In genomic region chr8:70699116-70699833, GRCm38 (mm10) we compare ENCODE assay signal across 9 mouse cellular contexts. TPM values are rescaled to one million over a fixed set of nuclear protein-coding genes. Genes with fewer than 3 reads are reported as not detected.
DNase-seq lines count a peak whose midpoint lies in the region; ATAC-seq and TF ChIP-seq lines count a peak whose summit lies in the region.
"Had no signal": no experiment of that assay in that cellular context is flagged by ENCODE, and none has a peak within 500 bp of the region (broad histone marks: within the 10 kb centered on the region; RNA-seq: fewer than 3 reads in every experiment).

No protein-coding gene starts in this region.

- peak overlapping the region; percentile 99 for H3K9ac ChIP-seq in liver, postnatal 0 days (replicated peaks)

- peak overlapping the region; percentile 91 for H3K4me3 ChIP-seq in liver, postnatal 0 days (ENCODE audit: low read depth, low read length)

- peak; percentile 24; the same call in 1 of the 2 replicates for TF ChIP-seq CTCF in liver, postnatal 0 days (IDR thresholded peaks at IDR 0.05; ENCODE audit: low read depth)

- ATAC-seq in liver, postnatal 0 days: no peak; the same call in none of the 2 replicates
- no peak for ATAC-seq in erythroid progenitor cell, adult 5-6 weeks (replicated peaks; ENCODE audit: low FRiP score, poor library complexity, severe bottlenecking)

- H3K27me3 ChIP-seq in liver, postnatal 0 days (ENCODE audit: insufficient read depth, low read length): no peaks in the 10 kb centered on the region

- peak; percentile 38 for DNase-seq in ovary, adult 18-20 months (ENCODE audit: low spot score)
- no peak for DNase-seq in ovary, postnatal 10 days (ENCODE audit: low spot score)
- peak; percentile 47 for DNase-seq in c-Kit-positive CD71-positive TER-119-positive erythroid progenitor cells, embryonic 14.5 days (ENCODE audit: low spot score)
- peak; percentile 58 for DNase-seq in forelimb bud, embryonic 11.5 days (ENCODE audit: low read depth, low spot score)
- peak; percentile 61 for DNase-seq in kidney, adult 11 months
- DNase-seq in liver, postnatal 0 days: peak; percentile 71
- DNase-seq in spleen, postnatal 14 days (ENCODE audit: low spot score in 2 of 2): peak; percentile 49 to 60

- TF ChIP-seq EP300 in liver, postnatal 0 days (IDR thresholded peaks at IDR 0.05; ENCODE audit: low read depth): no peak

- H3K36me3 ChIP-seq in liver, postnatal 0 days (replicated peaks; ENCODE audit: insufficient read depth, low read length): no peaks in the 10 kb centered on the region

- peaks cover 46% of the 10 kb centered on the region for H3K4me1 ChIP-seq in liver, postnatal 0 days (ENCODE audit: insufficient read depth)

- no peaks in the 10 kb centered on the region for H3K9me3 ChIP-seq in liver, postnatal 0 days (ENCODE audit: low read length)

- peak overlapping the region; percentile 99 for H3K27ac ChIP-seq in liver, postnatal 0 days (ENCODE audit: low read depth)

- 2% methylated on average over 61 of the region's 89 CpGs for WGBS in liver, postnatal 0 days (ENCODE audit: insufficient replicate concordance)

- H3K4me2 ChIP-seq in liver, postnatal 0 days (ENCODE audit: low read depth, low read length): peak overlapping the region; percentile 90

RNA-seq across cellular contexts. Expression of gene Jund, which starts 0.5 kb away (rescaled TPM):
- 19.6 and 38.4 TPM in 2 replicates for polyA plus RNA-seq in liver, postnatal 0 days (2015; fragmentation: Nextera tagmentation; extraction: Ambion mirVana)
- total RNA-seq in erythroid progenitor cell, adult 5-6 weeks (2015; ENCODE audit: low replicate concordance): 26.7 and 36.0 TPM in 2 replicates
- total RNA-seq in erythroid progenitor cell, adult 5-6 weeks (2017; ENCODE audit: low replicate concordance): 21.1 and 32.0 TPM in 2 replicates

RNA-seq across cellular contexts. Expression of gene Iqcn, which starts 4.0 kb away (rescaled TPM):
- polyA plus RNA-seq in liver, postnatal 0 days (2015; fragmentation: Nextera tagmentation; extraction: Ambion mirVana): 0.02 TPM in 1 of 2 replicates, not detected in the other
- total RNA-seq in erythroid progenitor cell, adult 5-6 weeks (2015; ENCODE audit: low replicate concordance): not detected in 2 replicates
- not detected in 2 replicates for total RNA-seq in erythroid progenitor cell, adult 5-6 weeks (2017; ENCODE audit: low replicate concordance)

RNA-seq across cellular contexts. Expression of gene Gm3336, which starts 19.1 kb away (rescaled TPM):
- 0.22 and 0.25 TPM in 2 replicates for polyA plus RNA-seq in liver, postnatal 0 days (2015; fragmentation: Nextera tagmentation; extraction: Ambion mirVana)
- total RNA-seq in erythroid progenitor cell, adult 5-6 weeks (2015; ENCODE audit: low replicate concordance): not detected in 2 replicates
- total RNA-seq in erythroid progenitor cell, adult 5-6 weeks (2017; ENCODE audit: low replicate concordance): not detected in 2 replicates
- total RNA-seq: left cerebral cortex, postnatal 14 days had no signal

RNA-seq across cellular contexts. Expression of gene Pde4c, which starts 24.2 kb away (rescaled TPM):
- polyA plus RNA-seq in liver, postnatal 0 days (2015; fragmentation: Nextera tagmentation; extraction: Ambion mirVana): 1.6 and 1.8 TPM in 2 replicates
- total RNA-seq in erythroid progenitor cell, adult 5-6 weeks (2015; ENCODE audit: low replicate concordance): 0.72 and 0.84 TPM in 2 replicates
- not detected in 2 replicates for total RNA-seq in erythroid progenitor cell, adult 5-6 weeks (2017; ENCODE audit: low replicate concordance)

RNA-seq across cellular contexts. Expression of gene Lsm4, which starts 26.2 kb away (rescaled TPM):
- polyA plus RNA-seq in liver, postnatal 0 days (2015; fragmentation: Nextera tagmentation; extraction: Ambion mirVana): 98.5 and 103 TPM in 2 replicates
- total RNA-seq in erythroid progenitor cell, adult 5-6 weeks (2015; ENCODE audit: low replicate concordance): 86.5 and 93.1 TPM in 2 replicates
- total RNA-seq in erythroid progenitor cell, adult 5-6 weeks (2017; ENCODE audit: low replicate concordance): 38.4 and 57.6 TPM in 2 replicates
